Mouse (Mus musculus): ENCODE measurements around the gene Tapt1. TPM values are rescaled to one million over a fixed set of nuclear protein-coding genes. Genes with fewer than 3 reads are reported as not detected.
"Not testable (repeated sequence)": the region's sequence is repeated elsewhere in the genome, so short reads cannot be mapped to it uniquely, and the experiment has no call there.

The Tapt1 gene
- total RNA-seq, 2 experiments from 2014 or later, result 44.1 to 60.7 TPM

DNA sequence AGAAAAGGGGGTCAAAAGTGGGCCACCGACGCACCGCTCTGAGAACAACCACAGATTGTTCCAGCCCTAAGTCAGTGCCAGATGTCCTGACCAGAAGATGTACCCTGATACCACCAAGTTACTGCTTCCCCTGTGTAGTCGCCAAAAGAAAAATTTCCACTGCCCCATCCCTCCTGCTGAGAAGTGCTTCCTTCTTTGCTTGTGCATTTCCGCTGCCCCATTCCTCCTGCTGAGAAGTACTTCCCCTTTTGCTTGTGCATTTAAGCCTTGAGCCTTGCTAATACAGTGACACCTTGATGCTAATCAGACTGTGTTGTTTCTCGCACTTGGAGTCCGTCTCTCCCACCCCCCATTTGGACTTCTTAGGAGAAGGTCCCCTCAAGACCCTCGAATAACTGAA lies 99.9 kb downstream of the Tapt1 start:
- DNase-seq, result not testable (repeated sequence)

Other genes starting within 250 kb of the Tapt1 start
- not detected for gene Fgfbp1, start 244.8 kb downstream of the Tapt1 start, total RNA-seq (2021)
- 1 to 10 TPM; 1.7 to 3.8 TPM for gene Prom1, start 124.6 kb downstream of the Tapt1 start, total RNA-seq (2021)

All from adrenal gland, postnatal 36 days (tissue).